ENCODE assay signal across 8 mouse cellular contexts in the genomic region with DNA sequence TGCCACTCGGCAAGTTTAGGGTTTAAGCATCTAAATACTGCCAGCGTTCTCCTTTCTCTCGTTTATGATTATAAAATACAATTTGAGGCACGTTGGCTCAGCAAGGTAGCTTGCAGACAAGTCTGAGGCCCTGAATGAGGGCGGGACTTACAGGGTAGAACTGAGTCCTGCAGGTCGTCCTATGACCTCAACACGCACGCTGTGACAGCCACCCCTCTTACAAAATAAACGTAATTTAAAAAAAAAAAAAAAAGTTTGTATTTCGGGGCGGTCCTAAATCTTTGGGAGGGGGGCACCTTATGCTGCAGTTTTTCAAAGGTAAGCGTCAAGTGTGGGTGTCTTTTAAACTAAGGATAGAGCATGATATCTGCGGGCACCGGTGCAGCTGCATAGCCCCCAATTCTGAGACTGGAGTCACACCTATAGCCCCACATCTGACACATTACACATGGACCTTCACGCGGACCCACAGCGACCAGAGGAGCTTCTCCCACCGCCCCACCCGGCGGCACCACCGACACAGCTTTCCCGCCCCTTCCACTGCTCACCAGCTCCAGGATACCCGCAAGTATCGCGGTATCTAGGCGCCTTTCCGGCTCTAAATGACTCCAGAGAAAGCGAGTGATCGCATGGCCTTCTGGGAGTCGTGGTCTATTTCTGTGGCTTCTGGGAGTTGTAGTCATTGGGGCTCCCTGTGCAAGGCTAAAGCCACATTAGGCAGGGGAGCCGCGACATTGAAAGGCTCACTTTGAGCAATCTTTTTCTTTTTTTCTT. TPM values are rescaled to one million over a fixed set of nuclear protein-coding genes. Genes with fewer than 3 reads are reported as not detected.
DNase-seq lines count a peak whose midpoint lies in the region; ATAC-seq lines count a peak whose summit lies in the region.

TSS of gene Ppcdc (minus strand) at position 603 of the 774 bp plus-strand sequence.

- H3K27me3 ChIP-seq in heart, embryonic 14.5 days (ENCODE audit: control insufficient read depth, insufficient read depth, low read length): no peaks in the 10 kb centered on the region
- H3K27me3 ChIP-seq in liver, embryonic 13.5 days: no peaks in the 10 kb centered on the region
- no peaks in the 10 kb centered on the region for H3K27me3 ChIP-seq in stomach, embryonic 16.5 days (ENCODE audit: control insufficient read depth, insufficient read depth, low read length)

- WGBS in heart, embryonic 14.5 days: 2% methylated on average over 32 of the region's 32 CpGs
- 1% methylated on average over 32 of the region's 32 CpGs for WGBS in liver, embryonic 13.5 days (ENCODE audit: insufficient replicate concordance)
- WGBS in stomach, embryonic 16.5 days: 2% methylated on average over 32 of the region's 32 CpGs

- peaks cover 7 to 17% of the 10 kb centered on the region in 2 experiments for H3K4me1 ChIP-seq in heart, embryonic 14.5 days (ENCODE audit: control insufficient read depth in 2 of 2, insufficient read depth in 2 of 2, low read length in 2 of 2)
- H3K4me1 ChIP-seq in liver, embryonic 13.5 days (replicated peaks): peaks cover 41% of the 10 kb centered on the region
- peaks cover 5% of the 10 kb centered on the region; the same call in 1 of the 2 replicates for H3K4me1 ChIP-seq in stomach, embryonic 16.5 days (ENCODE audit: control insufficient read depth, insufficient read depth, low read length)

- H3K4me2 ChIP-seq in heart, embryonic 14.5 days (ENCODE audit: low read length): peak within 1 kb of the TSS; percentile 76
- peak within 1 kb of the TSS; percentile 78 for H3K4me2 ChIP-seq in liver, embryonic 13.5 days
- H3K4me2 ChIP-seq in stomach, embryonic 16.5 days (ENCODE audit: low read depth, low read length): peak within 1 kb of the TSS; percentile 63

- DNase-seq in c-Kit-negative CD71-positive TER-119-positive erythroid progenitor cells, embryonic 14.5 days (ENCODE audit: low read depth, low spot score): peak; percentile 87
- DNase-seq in fibroblast of lung, adult 2 months (ENCODE audit: low read depth): peak; percentile 93
- DNase-seq in kidney, postnatal 14 days: peak; percentile 96
- peak; percentile 89 for DNase-seq in liver, embryonic 13.5 days
- peak; percentile 88 for DNase-seq in neural tube, embryonic 10.5 days (ENCODE audit: extremely low spot score, low spot score)

- H3K4me3 ChIP-seq in heart, embryonic 14.5 days (ENCODE audit: control insufficient read depth in 1 of 2, insufficient read depth in 1 of 2, low read depth in 1 of 2, low read length in 2 of 2): peak within 1 kb of the TSS; percentile 48 to 51
- H3K4me3 ChIP-seq in liver, embryonic 13.5 days (replicated peaks): peak within 1 kb of the TSS; percentile 70
- peak within 1 kb of the TSS; percentile 55 for H3K4me3 ChIP-seq in stomach, embryonic 16.5 days (replicated peaks; ENCODE audit: low read length)

- peaks cover 2% of the 10 kb centered on the region; the same call in 1 of the 2 replicates for H3K36me3 ChIP-seq in heart, embryonic 14.5 days (ENCODE audit: control insufficient read depth, insufficient read depth, low read length)
- 0 out of 2 replicates have a peak, but pooled peaks cover 9% of the 10 kb centered on the region for H3K36me3 ChIP-seq in liver, embryonic 13.5 days
- no peaks in the 10 kb centered on the region for H3K36me3 ChIP-seq in stomach, embryonic 16.5 days (ENCODE audit: control insufficient read depth, insufficient read depth, low read length)

- H3K27ac ChIP-seq in heart, embryonic 14.5 days (replicated peaks in 1 of 2; ENCODE audit: control insufficient read depth in 1 of 2, insufficient read depth in 1 of 2, low read depth in 2 of 2, low read length in 2 of 2): peak within 1 kb of the TSS; percentile 26 to 55; a peak in 3 of 4 replicates
- peak within 1 kb of the TSS; percentile 80 for H3K27ac ChIP-seq in liver, embryonic 13.5 days
- H3K27ac ChIP-seq in stomach, embryonic 16.5 days (ENCODE audit: low read length): peak within 1 kb of the TSS; percentile 69

- peak; percentile 99 for ATAC-seq in CD4-positive, CD25-positive, alpha-beta regulatory T cell, adult 4 months
- peak; percentile 88 for ATAC-seq in heart, embryonic 14.5 days (ENCODE audit: insufficient number of reproducible peaks, insufficient read depth, low FRiP score, low read depth)
- ATAC-seq in liver, embryonic 13.5 days (ENCODE audit: low read depth): peak; percentile 96
- ATAC-seq in stomach, embryonic 16.5 days (ENCODE audit: insufficient read depth, low FRiP score): peak; percentile 97

- no peaks in the 10 kb centered on the region for H3K9me3 ChIP-seq in heart, embryonic 14.5 days (ENCODE audit: control insufficient read depth, low read length)
- H3K9me3 ChIP-seq in liver, embryonic 13.5 days (replicated peaks): no peaks in the 10 kb centered on the region
- H3K9me3 ChIP-seq in stomach, embryonic 16.5 days (replicated peaks; ENCODE audit: control insufficient read depth, low read length): no peaks in the 10 kb centered on the region

- H3K9ac ChIP-seq in heart, embryonic 14.5 days (ENCODE audit: low read length): peak within 1 kb of the TSS; percentile 74
- H3K9ac ChIP-seq in liver, embryonic 13.5 days: peak within 1 kb of the TSS; percentile 78
- peak within 1 kb of the TSS; percentile 74 for H3K9ac ChIP-seq in stomach, embryonic 16.5 days (ENCODE audit: low read length)

RNA-seq across cellular contexts. Expression of gene Ppcdc, which starts in this region (rescaled TPM):
- 100 to 1,000 TPM; 157 to 228 TPM for polyA plus RNA-seq in CD4-positive, CD25-positive, alpha-beta regulatory T cell, adult 4 months (2017; shearing (Covaris generic))
- polyA plus RNA-seq in heart, embryonic 14.5 days (2014; fragmentation: Nextera tagmentation; extraction: Ambion mirVana): 18.5 and 21.1 TPM in 2 replicates
- polyA plus RNA-seq in liver, embryonic 13.5 days (2015; fragmentation: Nextera tagmentation; extraction: Ambion mirVana): 10.4 and 11.3 TPM in 2 replicates
- polyA plus RNA-seq in stomach, embryonic 16.5 days (2015; fragmentation: Nextera tagmentation; extraction: Ambion mirVana): 26.4 and 28.7 TPM in 2 replicates

Comparison
In these comparisons a context has a peak if more than half of its experiments do, and no peak if none do; other contexts are left out.
1. Peak in every context shown above with its lines: DNase-seq, ATAC-seq, H3K4me3 ChIP-seq and H3K27ac ChIP-seq.